Mouse (Mus musculus) adrenal gland, postnatal 4 days (tissue): ENCODE results near the gene Psmb8. TPM values are rescaled to one million over a fixed set of nuclear protein-coding genes. Genes with fewer than 3 reads are reported as not detected.

Experiments
- DNase-seq, 2 experiments: peaks; one replicate each; pipeline ENCODE4 v3.0.0; 2021 to 2022; ENCODE audit warnings: low spot score in 2 of 2, mixed read lengths in 2 of 2
- total RNA-seq, 2 experiments: library from RNA; stranded (reverse); gene quantifications; 2 replicates each; pipeline ENCODE4 v1.2.3; 2021

Gene Psmb8
- total RNA-seq, 2 experiments from 2014 or later: 25.0 to 27.4 TPM

- DNase-seq: no peak
Measured at GRCm38 (mm10) chr17:34244656-34245055, 47.1 kb downstream of the Psmb8 start.

- DNase-seq: no peak
Measured at GRCm38 (mm10) chr17:34247047-34247446, 49.5 kb downstream of the Psmb8 start.

DNA sequence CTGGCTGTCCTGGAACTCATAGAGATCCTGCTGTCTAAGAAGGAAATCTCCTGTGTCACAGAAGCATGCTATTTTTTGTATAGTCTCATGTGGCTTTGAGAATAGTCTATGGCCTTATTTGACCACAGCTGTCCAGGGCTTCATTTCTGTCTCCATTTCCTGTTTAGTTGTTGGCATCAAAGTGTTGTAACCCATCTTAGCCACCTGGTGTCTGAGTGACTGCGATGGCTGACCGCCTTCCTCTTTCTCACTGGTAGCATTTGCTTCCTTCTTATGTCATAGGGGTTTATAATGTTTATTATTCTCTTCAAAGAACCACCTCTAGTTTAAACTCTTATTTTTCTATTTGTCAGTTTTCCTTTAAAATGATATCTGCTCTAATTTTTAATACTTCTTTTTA is 51.2 kb downstream of the Psmb8 start:
- no peak for DNase-seq

DNA sequence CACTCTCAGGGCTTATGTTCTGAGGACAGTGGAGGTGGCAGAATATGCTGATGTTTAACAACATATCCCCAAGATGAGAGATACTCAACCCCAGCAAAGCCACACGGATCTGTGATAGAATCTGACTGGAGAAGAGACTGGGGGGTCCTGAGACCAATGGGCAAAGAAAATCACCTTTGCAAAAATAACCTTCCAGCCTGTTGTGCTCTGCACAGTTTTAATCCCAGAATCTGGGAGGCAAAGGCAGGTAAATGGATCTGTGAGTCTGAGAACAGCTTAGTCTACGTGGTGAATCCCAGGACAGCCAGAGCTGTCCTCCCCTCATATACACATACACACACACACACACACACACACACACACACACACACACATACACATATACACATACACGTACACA is 51.8 kb downstream of the Psmb8 start:
- no peak for DNase-seq

GRCm38 (mm10) chr17:34249878-34250277 is 52.4 kb downstream of the Psmb8 start:
- no peak for DNase-seq

Other genes starting within 250 kb of the Psmb8 start
- gene B3galt4, start 246.2 kb upstream of the Psmb8 start, total RNA-seq: 1 to 10 TPM; 7.1 to 7.2 TPM
- gene Vps52, start 241.9 kb upstream of the Psmb8 start, total RNA-seq: 10 to 100 TPM; 62.8 to 72.5 TPM
- 1,000 to 10,000 TPM; 1,180 to 1,281 TPM for gene Rps18, start 241.7 kb upstream of the Psmb8 start, total RNA-seq
- 100 to 1,000 TPM; 173 to 174 TPM for gene H2-K1, start 197.4 kb upstream of the Psmb8 start, total RNA-seq
- gene Ring1, start 173.0 kb upstream of the Psmb8 start, total RNA-seq: 10 to 100 TPM; 49.0 to 54.3 TPM
- gene H2-Ke6, start 169.7 kb upstream of the Psmb8 start, total RNA-seq: 100 to 1,000 TPM; 135 to 144 TPM
- 100 to 1,000 TPM; 145 to 156 TPM for gene Slc39a7, start 166.0 kb upstream of the Psmb8 start, total RNA-seq
- 10 to 100 TPM; 74.5 to 78.0 TPM for gene Rxrb, start 165.9 kb upstream of the Psmb8 start, total RNA-seq
- gene Col11a2, start 158.3 kb upstream of the Psmb8 start, total RNA-seq: 1 to 10 TPM; 3.1 to 6.4 TPM
- gene H2-Oa, start 105.4 kb upstream of the Psmb8 start, total RNA-seq: under 1 TPM in 1 of 2 experiments, not detected in 1; 0.31 TPM
- 10 to 100 TPM; 11.2 to 11.7 TPM for gene H2-DMa, start 78.2 kb upstream of the Psmb8 start, total RNA-seq
- 100 to 1,000 TPM; 225 to 226 TPM for gene Brd2, start 75.1 kb upstream of the Psmb8 start, total RNA-seq
- 1 to 10 TPM; 1.2 to 3.0 TPM for gene H2-DMb2, start 54.4 kb upstream of the Psmb8 start, total RNA-seq
- 1 to 10 TPM; 1.9 to 3.8 TPM for gene H2-DMb1, start 44.6 kb upstream of the Psmb8 start, total RNA-seq
- 10 to 100 TPM; 20.8 to 22.1 TPM for gene Tap1, start 10.2 kb upstream of the Psmb8 start, total RNA-seq
- gene Psmb9, start 10.0 kb upstream of the Psmb8 start, total RNA-seq: 10 to 100 TPM; 12.6 to 15.0 TPM
- gene Tap2, start 5.8 kb downstream of the Psmb8 start, total RNA-seq: 10 to 100 TPM; 32.9 to 33.2 TPM
- gene H2-Ob, start 41.2 kb downstream of the Psmb8 start, total RNA-seq: under 1 TPM; 0.28 to 0.65 TPM
- 10 to 100 TPM; 11.1 to 12.8 TPM for gene H2-Ab1, start 60.0 kb downstream of the Psmb8 start, total RNA-seq
- 10 to 100 TPM in 1 of 2 experiments, 1 to 10 TPM in 1; 9.1 to 15.9 TPM for gene H2-Aa, start 90.1 kb downstream of the Psmb8 start, total RNA-seq
- 10 to 100 TPM in 1 of 2 experiments, 1 to 10 TPM in 1; 5.7 to 12.3 TPM for gene H2-Eb1, start 108.1 kb downstream of the Psmb8 start, total RNA-seq
- gene H2-Eb2, start 127.9 kb downstream of the Psmb8 start, total RNA-seq: not detected
- under 1 TPM; 0.45 TPM for gene Btnl2, start 157.1 kb downstream of the Psmb8 start, total RNA-seq
- not detected for gene Btnl1, start 179.4 kb downstream of the Psmb8 start, total RNA-seq
- gene BC051142, start 201.1 kb downstream of the Psmb8 start, total RNA-seq: 1 to 10 TPM; 5.8 to 6.3 TPM